Mouse (Mus musculus) G1E (cell line): ENCODE measurements around the gene Hax1.

Source experiments
- CTCF ChIP-seq: IDR thresholded peaks from 2 replicates; pipeline ENCODE4 v1.5.1; 2012; ENCODE audit warnings: low read depth, low read length, inconsistent platforms, mixed read lengths
- GATA1 ChIP-seq: IDR thresholded peaks from 2 replicates; pipeline ENCODE4 v1.6.1; 2012; ENCODE audit warnings: borderline replicate concordance, low read length, inconsistent platforms, mixed read lengths
- GATA2 ChIP-seq: IDR thresholded peaks from 2 replicates; pipeline ENCODE4 v1.6.1; 2012; ENCODE audit warnings: low read depth, low read length, inconsistent platforms, borderline replicate concordance
- TAL1 ChIP-seq: conservative IDR thresholded peaks from 2 replicates; pipeline ENCODE4 v1.6.1; 2012; ENCODE audit warnings: low read depth, low read length, inconsistent platforms, mixed read lengths

DNA sequence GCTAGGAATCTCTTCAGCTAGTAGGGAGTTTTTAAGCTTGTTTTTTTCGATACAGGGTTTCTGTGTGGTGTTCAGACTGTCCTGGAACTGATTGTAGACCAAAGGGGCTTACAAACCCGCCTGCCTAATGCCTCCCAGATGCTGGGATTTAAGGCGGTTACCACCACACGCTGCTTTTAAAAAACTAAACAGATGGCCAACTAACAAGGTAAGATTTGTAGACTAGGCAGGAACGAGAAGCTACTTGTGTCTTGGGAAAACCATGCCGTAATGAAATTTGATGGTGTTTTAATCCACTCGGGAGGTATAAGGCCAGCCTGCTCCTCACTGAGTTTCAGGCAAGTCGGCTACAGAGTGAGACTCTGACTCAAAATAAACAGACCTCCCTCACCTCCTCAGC, 510 bp upstream of the Hax1 start:
- TF ChIP-seq GATA1 (no peak), CTCF (no peak), GATA2 (no peak), TAL1 (no peak)
